Mouse (Mus musculus): ENCODE measurements at regions not wholly inside any gene's neighbourhood (a gene's known extent, or its start where the extent isn't known, plus 50 kb on each side); places are given as distances from the start of the nearest gene placed in this dataset.

GRCm38 (mm10) chr10:66433490-66433889 lies 662.4 kb upstream of the Jmjd1c start:
- H3K36me3 ChIP-seq = no peaks in the 10 kb centered on the region
- no peak overlapping the region for H3K4me2 ChIP-seq
- no peak overlapping the region for H3K9ac ChIP-seq
- 52% methylated on average over 2 of the region's 2 CpGs for WGBS (ENCODE audit: insufficient replicate concordance)
- no peaks in the 10 kb centered on the region for H3K27me3 ChIP-seq (replicated peaks)
- no peaks in the 10 kb centered on the region for H3K9me3 ChIP-seq (replicated peaks)
- H3K27ac ChIP-seq = no peak overlapping the region
- ATAC-seq = no peak
- no peaks in the 10 kb centered on the region for H3K4me1 ChIP-seq
- H3K4me3 ChIP-seq = no peak overlapping the region

GRCm38 (mm10) chr10:66470684-66471083 lies 625.2 kb upstream of the Jmjd1c start:
- no peak overlapping the region for H3K4me3 ChIP-seq
- 0 out of 2 replicates have a peak, but pooled peaks cover 3% of the 10 kb centered on the region for H3K9me3 ChIP-seq (replicated peaks)
- 63% methylated on average over 4 of the region's 4 CpGs for WGBS (ENCODE audit: insufficient replicate concordance)
- H3K27ac ChIP-seq = no peak overlapping the region
- no peaks in the 10 kb centered on the region for H3K4me1 ChIP-seq
- no peak overlapping the region for H3K9ac ChIP-seq
- no peak overlapping the region for H3K4me2 ChIP-seq
- no peaks in the 10 kb centered on the region for H3K36me3 ChIP-seq
- no peaks in the 10 kb centered on the region for H3K27me3 ChIP-seq (replicated peaks)
- no peak for ATAC-seq

DNA sequence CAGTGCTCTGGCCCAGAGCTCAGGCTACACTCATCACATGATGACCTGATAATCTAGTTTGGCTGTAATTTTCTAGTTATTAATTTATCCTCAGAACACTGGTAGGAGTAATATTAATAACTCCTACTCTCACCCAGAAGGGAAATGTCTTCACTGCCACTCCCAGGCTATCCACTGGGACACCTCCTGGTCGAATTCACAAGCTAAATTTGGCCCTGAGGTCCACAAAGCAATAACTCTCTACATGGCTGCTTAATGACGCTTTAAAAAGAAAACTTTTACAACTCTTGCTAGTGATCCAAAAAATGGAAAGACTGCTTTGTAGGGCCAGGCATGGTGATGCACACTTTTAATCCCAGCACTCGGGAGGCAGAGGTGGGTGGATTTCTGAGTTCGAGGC lies 623.9 kb upstream of the Jmjd1c start:
- Histone ChIP-seq H3K9ac (no peak overlapping the region), H3K4me2 (no peak overlapping the region), H3K27me3 (replicated peaks) (no peaks in the 10 kb centered on the region), H3K27ac (no peak overlapping the region), H3K36me3 (no peaks in the 10 kb centered on the region), H3K9me3 (replicated peaks) (0 out of 2 replicates have a peak, but pooled peaks cover 3% of the 10 kb centered on the region), H3K4me1 (no peaks in the 10 kb centered on the region), H3K4me3 (no peak overlapping the region)
- 50% methylated on average over 4 of the region's 4 CpGs for WGBS (ENCODE audit: insufficient replicate concordance)
- ATAC-seq = no peak

DNA sequence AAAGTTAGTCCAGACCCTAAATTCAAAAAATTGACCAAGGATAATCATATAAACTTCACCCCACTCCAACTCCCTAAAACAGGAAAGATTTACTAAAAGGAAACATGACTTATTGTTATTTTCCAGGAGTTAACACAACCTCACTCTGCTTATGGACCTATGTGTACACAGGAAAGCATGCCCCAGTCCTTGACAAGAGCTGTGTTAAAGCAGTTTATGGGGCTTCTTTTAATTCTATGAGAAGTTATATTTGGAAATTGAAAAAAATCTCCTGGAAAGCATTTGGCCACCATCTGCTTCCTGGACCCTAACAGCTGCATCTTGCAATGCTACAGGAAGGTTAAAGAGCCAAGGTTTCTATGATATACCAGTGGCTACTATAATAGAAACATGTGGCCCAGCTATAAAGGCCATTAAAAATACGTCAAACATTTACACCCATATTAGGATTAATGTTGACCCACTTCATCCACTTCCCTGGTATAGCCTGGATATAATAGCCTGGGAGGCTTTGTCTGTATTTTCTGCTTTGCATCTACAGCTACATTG lies 620.7 kb upstream of the Jmjd1c start:
- Histone ChIP-seq H3K9ac (no peak overlapping the region), H3K9me3 (replicated peaks) (0 out of 2 replicates have a peak, but pooled peaks cover 3% of the 10 kb centered on the region), H3K27ac (no peak overlapping the region), H3K27me3 (replicated peaks) (no peaks in the 10 kb centered on the region), H3K36me3 (no peaks in the 10 kb centered on the region), H3K4me1 (no peaks in the 10 kb centered on the region), H3K4me3 (no peak overlapping the region), H3K4me2 (no peak overlapping the region)
- WGBS (ENCODE audit: insufficient replicate concordance) = 61% methylated on average over 1 of the region's 1 CpGs
- no peak for ATAC-seq

- no peak overlapping the region for H3K9ac ChIP-seq
- H3K27ac ChIP-seq = no peak overlapping the region
- H3K4me2 ChIP-seq = no peak overlapping the region
- H3K36me3 ChIP-seq = no peaks in the 10 kb centered on the region
- no peaks in the 10 kb centered on the region for H3K27me3 ChIP-seq (replicated peaks)
- no peak for ATAC-seq
- WGBS (ENCODE audit: insufficient replicate concordance) = 69% methylated on average over 5 of the region's 5 CpGs
- no peaks in the 10 kb centered on the region for H3K4me1 ChIP-seq
- 0 out of 2 replicates have a peak, but pooled peaks cover 8% of the 10 kb centered on the region for H3K9me3 ChIP-seq (replicated peaks)
- no peak overlapping the region for H3K4me3 ChIP-seq
Observed at GRCm38 (mm10) chr10:66490871-66491270, 605.1 kb upstream of the Jmjd1c start.

GRCm38 (mm10) chr10:66491850-66492249 lies 604.1 kb upstream of the Jmjd1c start:
- 37% methylated on average over 10 of the region's 10 CpGs for WGBS (ENCODE audit: insufficient replicate concordance)
- Histone ChIP-seq H3K4me1 (no peaks in the 10 kb centered on the region), H3K9me3 (replicated peaks) (0 out of 2 replicates have a peak, but pooled peaks cover 8% of the 10 kb centered on the region), H3K27me3 (replicated peaks) (no peaks in the 10 kb centered on the region), H3K9ac (no peak overlapping the region), H3K4me2 (no peak overlapping the region), H3K27ac (no peak overlapping the region), H3K36me3 (no peaks in the 10 kb centered on the region), H3K4me3 (no peak overlapping the region)
- no peak for ATAC-seq

- WGBS (ENCODE audit: insufficient replicate concordance) = 64% methylated on average over 5 of the region's 5 CpGs
- ATAC-seq = no peak
- Histone ChIP-seq H3K9ac (no peak overlapping the region), H3K27ac (no peak overlapping the region), H3K4me1 (no peaks in the 10 kb centered on the region), H3K9me3 (replicated peaks) (no peaks in the 10 kb centered on the region), H3K4me2 (no peak overlapping the region), H3K27me3 (replicated peaks) (no peaks in the 10 kb centered on the region), H3K36me3 (no peaks in the 10 kb centered on the region), H3K4me3 (no peak overlapping the region)
Observed at GRCm38 (mm10) chr10:66539846-66540245, 556.1 kb upstream of the Jmjd1c start.

DNA sequence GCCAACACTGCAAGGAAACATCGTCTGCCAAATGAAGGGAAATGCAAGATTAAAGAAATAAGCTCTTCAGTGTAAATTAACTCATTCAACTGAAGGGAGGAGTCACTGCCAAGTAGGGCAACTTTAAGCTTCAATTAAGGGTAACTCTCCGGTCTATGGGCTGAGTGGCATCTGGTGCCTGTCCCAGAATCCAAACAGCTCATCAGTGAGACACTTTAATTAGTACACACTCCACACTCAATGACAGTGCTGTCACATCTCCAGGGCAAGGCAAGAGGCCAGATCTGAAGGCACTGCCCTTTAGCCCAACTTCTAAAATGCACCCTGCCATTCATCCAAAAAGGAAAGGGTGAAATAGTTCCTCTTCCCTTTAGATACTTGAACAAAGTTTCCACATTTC lies 549.3 kb upstream of the Jmjd1c start:
- H3K4me1 ChIP-seq = no peaks in the 10 kb centered on the region
- no peak for ATAC-seq
- no peak overlapping the region for H3K4me2 ChIP-seq
- H3K27ac ChIP-seq = no peak overlapping the region
- H3K9ac ChIP-seq = no peak overlapping the region
- H3K9me3 ChIP-seq (replicated peaks) = no peaks in the 10 kb centered on the region
- 59% methylated on average over 2 of the region's 2 CpGs for WGBS (ENCODE audit: insufficient replicate concordance)
- no peak overlapping the region for H3K4me3 ChIP-seq
- no peaks in the 10 kb centered on the region for H3K27me3 ChIP-seq (replicated peaks)
- H3K36me3 ChIP-seq = no peaks in the 10 kb centered on the region

GRCm38 (mm10) chr10:66547660-66548059 lies 548.3 kb upstream of the Jmjd1c start:
- 55% methylated on average over 3 of the region's 3 CpGs for WGBS (ENCODE audit: insufficient replicate concordance)
- Histone ChIP-seq H3K9me3 (replicated peaks) (no peaks in the 10 kb centered on the region), H3K36me3 (no peaks in the 10 kb centered on the region), H3K4me1 (no peaks in the 10 kb centered on the region), H3K4me2 (no peak overlapping the region), H3K27me3 (replicated peaks) (no peaks in the 10 kb centered on the region), H3K4me3 (no peak overlapping the region), H3K9ac (no peak overlapping the region), H3K27ac (no peak overlapping the region)
- no peak for ATAC-seq

DNA sequence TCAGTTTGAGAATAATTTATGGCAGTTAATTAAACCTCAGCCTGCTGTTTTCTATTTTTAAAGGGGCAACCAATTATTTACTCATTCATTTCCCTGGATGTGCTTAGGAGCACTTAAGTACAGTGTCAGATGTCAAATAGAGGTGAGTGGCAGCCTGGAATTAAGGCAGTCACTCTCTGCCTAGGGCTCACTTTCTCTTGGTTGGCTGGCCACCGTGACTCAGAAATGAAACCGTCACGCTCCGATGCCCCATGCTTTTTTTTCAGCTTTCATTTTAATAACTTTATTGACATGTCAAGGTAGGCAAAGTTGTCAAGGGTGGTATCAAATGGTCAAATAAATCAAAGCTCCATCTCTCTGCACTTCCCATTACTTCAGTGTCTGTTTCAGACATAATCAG lies 547.9 kb upstream of the Jmjd1c start:
- Histone ChIP-seq H3K4me1 (no peaks in the 10 kb centered on the region), H3K36me3 (no peaks in the 10 kb centered on the region), H3K4me2 (no peak overlapping the region), H3K4me3 (no peak overlapping the region), H3K9me3 (replicated peaks) (no peaks in the 10 kb centered on the region), H3K27ac (no peak overlapping the region), H3K27me3 (replicated peaks) (no peaks in the 10 kb centered on the region), H3K9ac (no peak overlapping the region)
- 82% methylated on average over 4 of the region's 4 CpGs for WGBS (ENCODE audit: insufficient replicate concordance)
- ATAC-seq = no peak

DNA sequence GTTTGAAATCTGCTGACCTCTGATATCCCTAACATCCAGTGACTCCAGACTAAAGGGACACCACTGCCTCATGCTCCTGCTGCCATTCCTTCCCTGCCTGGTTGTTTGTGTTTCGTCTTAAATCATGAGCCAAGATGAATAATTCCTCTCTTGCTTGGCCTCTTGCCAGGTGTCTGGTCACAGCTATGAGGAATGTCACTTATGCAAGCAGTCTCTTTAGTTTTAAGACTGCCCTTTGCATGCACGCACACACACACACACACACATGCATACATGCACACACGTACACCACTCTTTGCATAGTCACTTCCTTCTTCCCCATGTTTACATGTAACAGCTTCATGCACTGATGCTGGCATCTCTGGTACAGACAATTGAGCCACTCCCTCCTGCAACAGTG lies 543.0 kb upstream of the Jmjd1c start:
- Histone ChIP-seq H3K9me3 (replicated peaks) (no peaks in the 10 kb centered on the region), H3K4me2 (no peak overlapping the region), H3K4me3 (no peak overlapping the region), H3K27ac (no peak overlapping the region), H3K9ac (no peak overlapping the region), H3K36me3 (no peaks in the 10 kb centered on the region), H3K27me3 (replicated peaks) (no peaks in the 10 kb centered on the region), H3K4me1 (no peaks in the 10 kb centered on the region)
- no peak for ATAC-seq
- 58% methylated on average over 3 of the region's 3 CpGs for WGBS (ENCODE audit: insufficient replicate concordance)

GRCm38 (mm10) chr10:66554259-66554658 lies 541.7 kb upstream of the Jmjd1c start:
- no peaks in the 10 kb centered on the region for H3K4me1 ChIP-seq
- H3K4me3 ChIP-seq = no peak overlapping the region
- no peak overlapping the region for H3K4me2 ChIP-seq
- no peak overlapping the region for H3K9ac ChIP-seq
- no peaks in the 10 kb centered on the region for H3K27me3 ChIP-seq (replicated peaks)
- H3K9me3 ChIP-seq (replicated peaks) = no peaks in the 10 kb centered on the region
- H3K27ac ChIP-seq = no peak overlapping the region
- ATAC-seq = no peak
- no peaks in the 10 kb centered on the region for H3K36me3 ChIP-seq
- 67% methylated on average over 1 of the region's 1 CpGs for WGBS (ENCODE audit: insufficient replicate concordance)

All from liver, embryonic 12.5 days (tissue).